Mouse (Mus musculus) heart, embryonic 16.5 days (tissue): ENCODE data around the gene Rpap3. TPM values are rescaled to one million over a fixed set of nuclear protein-coding genes. Genes with fewer than 3 reads are reported as not detected.

Experiments used
- ATAC-seq: fragments of 200-750 bp; cut with Nextera tagmentation; replicated peaks from 2 replicates; pipeline ENCODE4 v1.8.0; 2017; ENCODE audit warnings: moderate number of reproducible peaks; ENCODE audit not compliant: insufficient read depth, low FRiP score; ENCODE audit errors: extremely low read depth
- H3K27ac ChIP-seq: fragments of 300-500 bp; sonication (generic); 2 replicates; pipeline ENCODE4 v1.5.1; 2014; ENCODE audit warnings: mild to moderate bottlenecking, low read length, control low read depth, moderate library complexity
- H3K27me3 ChIP-seq: fragments of 300-500 bp; sonication (generic); 2 replicates; pipeline ENCODE4 v1.6.1; 2014; ENCODE audit warnings: low read length, mixed read lengths; ENCODE audit not compliant: control insufficient read depth, insufficient read depth
- H3K36me3 ChIP-seq: fragments of 300-500 bp; sonication (generic); 2 replicates; pipeline ENCODE4 v1.6.1; 2014; ENCODE audit not compliant: control insufficient read depth, insufficient read depth
- H3K4me1 ChIP-seq: fragments of 300-500 bp; sonication (generic); 2 replicates; pipeline ENCODE4 v1.6.1; 2014; ENCODE audit warnings: low read length, mixed read lengths; ENCODE audit not compliant: control insufficient read depth, insufficient read depth
- H3K4me2 ChIP-seq: fragments of 300-500 bp; sonication (generic); 2 replicates; pipeline ENCODE4 v1.6.1; 2014; ENCODE audit warnings: low read depth, mild to moderate bottlenecking, control low read depth, low read length
- H3K4me3 ChIP-seq: fragments of 300-500 bp; sonication (generic); 2 replicates; pipeline ENCODE4 v1.5.1; 2014; ENCODE audit warnings: mild to moderate bottlenecking, control low read depth, low read length
- H3K9ac ChIP-seq: fragments of 300-500 bp; sonication (generic); 2 replicates; pipeline ENCODE4 v1.6.1; 2014; ENCODE audit warnings: low read length, control low read depth
- H3K9me3 ChIP-seq: fragments of 300-500 bp; sonication (generic); replicated peaks from 2 replicates; pipeline ENCODE4 v1.6.1; 2016; ENCODE audit warnings: low read length; ENCODE audit not compliant: control insufficient read depth
- WGBS: fragments of 180-500 bp; shearing (Covaris S2); extraction: QIAGEN DNeasy Blood & Tissue Kit; methylation state at CpG from one replicate; pipeline ENCODE4 v1.1.7; 2014; 5-methylcytosine and 5-hydroxymethylcytosine counted together
- polyA plus RNA-seq: library from polyadenylated mRNA; unstranded; fragments of >200 nt; fragmentation: Nextera tagmentation; extraction: Ambion mirVana; gene quantifications from 2 replicates; pipeline ENCODE4 v1.2.1, GENCODE M21; 2015

Rpap3 gene
- polyA plus RNA-seq, 1 experiment from 2014 or later = 22.9 TPM

- Histone ChIP-seq H3K36me3 (no peaks in the 10 kb centered on the region), H3K9me3 (no peaks in the 10 kb centered on the region), H3K27me3 (no peaks in the 10 kb centered on the region), H3K4me2 (peak overlapping the region; percentile 35; the same call in 1 of the 2 replicates), H3K9ac (0 out of 2 replicates have a peak overlapping the region, but pooled peaks have one; percentile 8), H3K4me1 (peaks cover 17% of the 10 kb centered on the region), H3K27ac (peak overlapping the region; percentile 85), H3K4me3 (no peak overlapping the region)
- no peak for ATAC-seq
- 91% methylated on average over 12 of the region's 12 CpGs for WGBS
These were observed 13.9 kb upstream of the Rpap3 start for GRCm38 (mm10) chr15:97719494-97719893.

GRCm38 (mm10) chr15:97718535-97719155, 13.0 kb upstream of the Rpap3 start:
- Histone ChIP-seq H3K4me3 (peak overlapping the region; percentile 7; the same call in 1 of the 2 replicates), H3K4me2 (no peak overlapping the region), H3K9me3 (no peaks in the 10 kb centered on the region), H3K36me3 (no peaks in the 10 kb centered on the region), H3K27me3 (no peaks in the 10 kb centered on the region), H3K9ac (no peak overlapping the region; the same call in 1 of the 2 replicates), H3K4me1 (peaks cover 17% of the 10 kb centered on the region), H3K27ac (no peak overlapping the region)
- ATAC-seq = no peak
- 75% methylated on average over 8 of the region's 8 CpGs for WGBS

- peaks cover 17% of the 10 kb centered on the region for H3K4me1 ChIP-seq
- peak overlapping the region; percentile 39; the same call in 1 of the 2 replicates for H3K9ac ChIP-seq
- peak overlapping the region; percentile 11; the same call in 1 of the 2 replicates for H3K4me2 ChIP-seq
- H3K27ac ChIP-seq = no peak overlapping the region
- no peaks in the 10 kb centered on the region for H3K36me3 ChIP-seq
- H3K27me3 ChIP-seq = no peaks in the 10 kb centered on the region
- peak overlapping the region; percentile 7; the same call in 1 of the 2 replicates for H3K4me3 ChIP-seq
- 0 out of 2 replicates have a peak, but pooled peaks have one; percentile 54 for ATAC-seq
- 22% methylated on average over 12 of the region's 12 CpGs for WGBS
- no peaks in the 10 kb centered on the region for H3K9me3 ChIP-seq
These were observed 12.4 kb upstream of the Rpap3 start for GRCm38 (mm10) chr15:97717861-97718534.

- Histone ChIP-seq H3K4me1 (peaks cover 17% of the 10 kb centered on the region), H3K36me3 (no peaks in the 10 kb centered on the region), H3K9ac (no peak overlapping the region), H3K4me3 (no peak overlapping the region), H3K27me3 (no peaks in the 10 kb centered on the region), H3K9me3 (no peaks in the 10 kb centered on the region), H3K27ac (no peak overlapping the region), H3K4me2 (no peak overlapping the region)
- no peak for ATAC-seq
- 57% methylated on average over 11 of the region's 11 CpGs for WGBS
These were observed 11.2 kb upstream of the Rpap3 start for GRCm38 (mm10) chr15:97716782-97717181.

GRCm38 (mm10) chr15:97715734-97716133, 10.1 kb upstream of the Rpap3 start:
- H3K36me3 ChIP-seq = no peaks in the 10 kb centered on the region
- H3K27me3 ChIP-seq = no peaks in the 10 kb centered on the region
- H3K9me3 ChIP-seq = no peaks in the 10 kb centered on the region
- H3K4me1 ChIP-seq = peaks cover 17% of the 10 kb centered on the region
- no peak overlapping the region for H3K4me3 ChIP-seq
- H3K27ac ChIP-seq = no peak overlapping the region
- H3K4me2 ChIP-seq = no peak overlapping the region
- no peak for ATAC-seq
- no peak overlapping the region for H3K9ac ChIP-seq
- WGBS = 97% methylated on average over 1 of the region's 1 CpGs

- no peak overlapping the region for H3K27ac ChIP-seq
- no peak overlapping the region for H3K4me3 ChIP-seq
- H3K4me2 ChIP-seq = no peak overlapping the region
- H3K9me3 ChIP-seq = no peaks in the 10 kb centered on the region
- H3K27me3 ChIP-seq = no peaks in the 10 kb centered on the region
- no peaks in the 10 kb centered on the region for H3K36me3 ChIP-seq
- no peak overlapping the region for H3K9ac ChIP-seq
- peaks cover 10% of the 10 kb centered on the region for H3K4me1 ChIP-seq
- no peak for ATAC-seq
- 86% methylated on average over 8 of the region's 8 CpGs for WGBS
These were observed 9.5 kb upstream of the Rpap3 start for GRCm38 (mm10) chr15:97715083-97715482.

GRCm38 (mm10) chr15:97712546-97712945, 6.9 kb upstream of the Rpap3 start:
- Histone ChIP-seq H3K27me3 (no peaks in the 10 kb centered on the region), H3K27ac (no peak overlapping the region), H3K9ac (no peak overlapping the region), H3K36me3 (no peaks in the 10 kb centered on the region), H3K4me3 (no peak overlapping the region), H3K4me2 (no peak overlapping the region), H3K9me3 (no peaks in the 10 kb centered on the region), H3K4me1 (0 out of 2 replicates have a peak, but pooled peaks cover 2% of the 10 kb centered on the region)
- ATAC-seq = no peak
- WGBS = 58% methylated on average over 6 of the region's 6 CpGs

GRCm38 (mm10) chr15:97710906-97711305, 5.3 kb upstream of the Rpap3 start:
- 75% methylated on average over 6 of the region's 6 CpGs for WGBS

GRCm38 (mm10) chr15:97696616-97697015, 9.0 kb downstream of the Rpap3 start:
- ATAC-seq = no peak
- Histone ChIP-seq H3K27me3 (no peaks in the 10 kb centered on the region), H3K27ac (no peak overlapping the region), H3K36me3 (peaks cover 51% of the 10 kb centered on the region), H3K9ac (no peak overlapping the region), H3K9me3 (no peaks in the 10 kb centered on the region), H3K4me2 (no peak overlapping the region), H3K4me3 (no peak overlapping the region), H3K4me1 (no peaks in the 10 kb centered on the region)
- 90% methylated on average over 10 of the region's 10 CpGs for WGBS

More at GRCm38 (mm10) chr15:97710906-97711305, 5.3 kb upstream of the Rpap3 start:
- Histone ChIP-seq H3K4me1 (no peaks in the 10 kb centered on the region), H3K36me3 (no peaks in the 10 kb centered on the region), H3K9ac (no peak overlapping the region), H3K9me3 (no peaks in the 10 kb centered on the region), H3K4me2 (no peak overlapping the region), H3K27me3 (no peaks in the 10 kb centered on the region), H3K27ac (no peak overlapping the region), H3K4me3 (no peak overlapping the region)
- ATAC-seq = no peak
